Comparison of ENCODE assay signal across 8 mouse cellular contexts in genomic region chr11:65269851-65270473, GRCm38 (mm10). TPM values are rescaled to one million over a fixed set of nuclear protein-coding genes. Genes with fewer than 3 reads are reported as not detected.
A peak's percentile ranks its signal among the peaks of the same experiment; 100 is the strongest.
DNase-seq lines count a peak whose midpoint lies in the region; ATAC-seq and TF ChIP-seq lines count a peak whose summit lies in the region.

Gene Myocd, minus strand, starts transcription at chr11:65269989.

- peak; percentile 1 for DNase-seq in cerebellum, adult 8-10 months
- no peak for DNase-seq in cerebellum, adult 11 months
- DNase-seq in R1 (ENCODE audit: low read depth, low spot score) = peak; percentile 61
- DNase-seq in lung, postnatal 0 days (ENCODE audit: low spot score) = peak; percentile 43

- H3K27ac ChIP-seq in forebrain, embryonic 13.5 days = no peak within 1 kb of the TSS
- H3K27ac ChIP-seq in hindbrain, embryonic 13.5 days = no peak within 1 kb of the TSS
- H3K27ac ChIP-seq in lung, postnatal 0 days (ENCODE audit: low read length) = no peak within 1 kb of the TSS
- H3K27ac ChIP-seq in small intestine, adult 2 months (ENCODE audit: insufficient read depth, low read depth, low read length) = peak within 1 kb of the TSS; percentile 56

- peaks cover 29% of the 10 kb centered on the region for H3K27me3 ChIP-seq in forebrain, embryonic 13.5 days
- H3K27me3 ChIP-seq in hindbrain, embryonic 13.5 days = peaks cover 37% of the 10 kb centered on the region
- H3K27me3 ChIP-seq in lung, postnatal 0 days (replicated peaks; ENCODE audit: insufficient read depth, low read length) = 0 out of 2 replicates have a peak, but pooled peaks cover 3% of the 10 kb centered on the region
- no peaks in the 10 kb centered on the region for H3K27me3 ChIP-seq in small intestine, adult 2 months (ENCODE audit: control insufficient read depth, insufficient read depth, low read length)

- peak within 1 kb of the TSS; percentile 83 for H3K4me2 ChIP-seq in forebrain, embryonic 13.5 days
- H3K4me2 ChIP-seq in hindbrain, embryonic 13.5 days = peak within 1 kb of the TSS; percentile 89
- peak within 1 kb of the TSS; percentile 63 for H3K4me2 ChIP-seq in lung, postnatal 0 days (replicated peaks; ENCODE audit: low read depth, low read length)

- peaks cover 12% of the 10 kb centered on the region for H3K4me1 ChIP-seq in forebrain, embryonic 13.5 days
- H3K4me1 ChIP-seq in hindbrain, embryonic 13.5 days (replicated peaks) = peaks cover 17% of the 10 kb centered on the region
- H3K4me1 ChIP-seq in lung, postnatal 0 days (ENCODE audit: insufficient read depth, low read depth, low read length) = peaks cover 5% of the 10 kb centered on the region; the same call in 1 of the 2 replicates
- H3K4me1 ChIP-seq in small intestine, adult 2 months (ENCODE audit: control insufficient read depth, insufficient read depth, insufficient read length, low read length) = no peaks in the 10 kb centered on the region

- peak; percentile 21 for TF ChIP-seq CTCF in lung, postnatal 0 days (IDR thresholded peaks at IDR 0.05)
- no peak for TF ChIP-seq CTCF in small intestine, adult 2 months (IDR thresholded peaks at IDR 0.05; ENCODE audit: extremely low read depth, insufficient read length, insufficient replicate concordance, low read depth, low read length)

- no peaks in the 10 kb centered on the region for H3K36me3 ChIP-seq in forebrain, embryonic 13.5 days (ENCODE audit: poor library complexity, severe bottlenecking)
- no peaks in the 10 kb centered on the region for H3K36me3 ChIP-seq in hindbrain, embryonic 13.5 days
- H3K36me3 ChIP-seq in lung, postnatal 0 days (ENCODE audit: insufficient read depth, low read length) = no peaks in the 10 kb centered on the region
- no peaks in the 10 kb centered on the region for H3K36me3 ChIP-seq in small intestine, adult 2 months (ENCODE audit: control insufficient read depth, insufficient read depth, low read length)

- ATAC-seq in forebrain, embryonic 13.5 days = peak; percentile 84
- ATAC-seq in hindbrain, embryonic 13.5 days (ENCODE audit: low FRiP score) = peak; percentile 79
- peak; percentile 75 for ATAC-seq in lung, postnatal 0 days
- ATAC-seq in CD4-positive, CD25-positive, alpha-beta regulatory T cell, adult 4 months = no peak

- TF ChIP-seq POLR2A in small intestine, adult 2 months (IDR thresholded peaks at IDR 0.05; ENCODE audit: low read depth, low read length) = no peak

- TF ChIP-seq EP300 in lung, postnatal 0 days (IDR thresholded peaks at IDR 0.05) = no peak

- H3K9ac ChIP-seq in forebrain, embryonic 13.5 days = peak within 1 kb of the TSS; percentile 53
- peak within 1 kb of the TSS; percentile 67 for H3K9ac ChIP-seq in hindbrain, embryonic 13.5 days
- H3K9ac ChIP-seq in lung, postnatal 0 days (replicated peaks; ENCODE audit: low read depth) = 0 out of 2 replicates have a peak within 1 kb of the TSS, but pooled peaks have one; percentile 16

- no peaks in the 10 kb centered on the region for H3K9me3 ChIP-seq in forebrain, embryonic 13.5 days (replicated peaks)
- no peaks in the 10 kb centered on the region for H3K9me3 ChIP-seq in hindbrain, embryonic 13.5 days
- H3K9me3 ChIP-seq in lung, postnatal 0 days (ENCODE audit: low read length) = no peaks in the 10 kb centered on the region

- H3K4me3 ChIP-seq in forebrain, embryonic 13.5 days = peak within 1 kb of the TSS; percentile 41
- peak within 1 kb of the TSS; percentile 47 for H3K4me3 ChIP-seq in hindbrain, embryonic 13.5 days
- peak within 1 kb of the TSS; percentile 34 for H3K4me3 ChIP-seq in lung, postnatal 0 days (ENCODE audit: low read depth, low read length)
- H3K4me3 ChIP-seq in small intestine, adult 2 months (ENCODE audit: low read depth, low read length) = peak within 1 kb of the TSS; percentile 47

- whole genome bisulfite sequencing in forebrain, embryonic 13.5 days = under 1% methylated on average over 37 of the region's 37 CpGs
- WGBS in hindbrain, embryonic 13.5 days = under 1% methylated on average over 37 of the region's 37 CpGs
- under 1% methylated on average over 37 of the region's 37 CpGs for WGBS in lung, postnatal 0 days
- WGBS in small intestine, adult 2 months = 5% methylated on average over 37 of the region's 37 CpGs

RNA-seq across cellular contexts. Expression of gene Myocd, which starts in this region (rescaled TPM):
- polyA plus RNA-seq in forebrain, embryonic 13.5 days (2015; fragmentation: Nextera tagmentation; extraction: Ambion mirVana) = 0.04 and 0.09 TPM in 2 replicates
- polyA plus RNA-seq in hindbrain, embryonic 13.5 days (2015; fragmentation: Nextera tagmentation; extraction: Ambion mirVana) = 0.95 and 0.98 TPM in 2 replicates
- polyA plus RNA-seq in lung, postnatal 0 days (2015; fragmentation: Nextera tagmentation; extraction: Ambion mirVana) = 3.0 and 3.7 TPM in 2 replicates
- polyA plus RNA-seq in small intestine, adult 2 months (2012; rRNA removed) = 3.9 and 4.1 TPM in 2 replicates
- under 1 TPM in 1 of 2 experiments, not detected in 1; 0.15 TPM for polyA plus RNA-seq in CD4-positive, CD25-positive, alpha-beta regulatory T cell, adult 4 months (2017; shearing (Covaris generic))

Comparison
In these comparisons a context has a peak if more than half of its experiments do, and no peak if none do; other contexts are left out.
1. Peak in ATAC-seq, H3K4me3 ChIP-seq, H3K9ac ChIP-seq and H3K4me2 ChIP-seq in forebrain, embryonic 13.5 days; RNA of the gene not detected or under 1 TPM.
2. Peak in ATAC-seq, H3K4me3 ChIP-seq, H3K9ac ChIP-seq and H3K4me2 ChIP-seq in hindbrain, embryonic 13.5 days; RNA of the gene not detected or under 1 TPM.
3. H3K9ac ChIP-seq: peak in every context shown above with its lines; median percentile 67 in hindbrain, embryonic 13.5 days; 53 in forebrain, embryonic 13.5 days; 16 in lung, postnatal 0 days.